Comparison of ENCODE assay signal across 7 mouse cellular contexts in genomic region chr13:53309661-53310160, GRCm38 (mm10). TPM values are rescaled to one million over a fixed set of nuclear protein-coding genes. Genes with fewer than 3 reads are reported as not detected.
A peak's percentile ranks its signal among the peaks of the same experiment; 100 is the strongest.
DNase-seq lines count a peak whose midpoint lies in the region; ATAC-seq and TF ChIP-seq lines count a peak whose summit lies in the region.

No protein-coding gene starts in this region.

- 2% methylated on average over 15 of the region's 15 CpGs for WGBS in lung, embryonic 14.5 days

- H3K27ac ChIP-seq in bone marrow macrophage, adult 2 months (ENCODE audit: insufficient read depth, low read depth, low read length): no peak overlapping the region
- peak overlapping the region; percentile 82 for H3K27ac ChIP-seq in lung, embryonic 14.5 days (ENCODE audit: low read depth)

- no peaks in the 10 kb centered on the region for H3K9me3 ChIP-seq in lung, embryonic 14.5 days (ENCODE audit: low read depth, low read length)

- peak; percentile 40 for DNase-seq in fibroblast of lung, adult 2 months (ENCODE audit: low read depth)
- peak; percentile 23 to 35 for DNase-seq in heart, postnatal 14 days
- peak; percentile 24 for DNase-seq in layer of hippocampus, adult 11-12 months (ENCODE audit: low spot score)
- peak; percentile 86 for DNase-seq in lung, embryonic 14.5 days
- peak; percentile 66 for DNase-seq in retina, postnatal 1 day
- no peak for DNase-seq in spleen, postnatal 14 days (ENCODE audit: low spot score in 2 of 2)

- H3K4me3 ChIP-seq in bone marrow macrophage, adult 2 months (ENCODE audit: insufficient read depth, low read length): 0 out of 2 replicates have a peak overlapping the region, but pooled peaks have one; percentile 21
- H3K4me3 ChIP-seq in lung, embryonic 14.5 days (ENCODE audit: low read depth, low read length): peak overlapping the region; percentile 16

- peak overlapping the region; percentile 59 for H3K4me2 ChIP-seq in lung, embryonic 14.5 days

- no peaks in the 10 kb centered on the region for H3K4me1 ChIP-seq in bone marrow macrophage, adult 2 months (ENCODE audit: control insufficient read depth, insufficient read depth, low read length)
- peaks cover 7% of the 10 kb centered on the region for H3K4me1 ChIP-seq in lung, embryonic 14.5 days (ENCODE audit: insufficient read depth)

- peak; percentile 89 for ATAC-seq in lung, embryonic 14.5 days (ENCODE audit: insufficient read depth)

- peak overlapping the region; percentile 19; the same call in 1 of the 2 replicates for H3K9ac ChIP-seq in lung, embryonic 14.5 days

- TF ChIP-seq CTCF in bone marrow macrophage, adult 2 months (IDR thresholded peaks at IDR 0.05; ENCODE audit: low read depth, low read length): no peak
- TF ChIP-seq CTCF in lung, embryonic 14.5 days (IDR thresholded peaks at IDR 0.05; ENCODE audit: low read depth): peak; percentile 14; the same call in 1 of the 2 replicates

- intact Hi-C loops in heart, postnatal 14 days (cut with DNase I): no loop called here

- H3K36me3 ChIP-seq in lung, embryonic 14.5 days (ENCODE audit: insufficient read depth): no peaks in the 10 kb centered on the region

- no peaks in the 10 kb centered on the region for H3K27me3 ChIP-seq in lung, embryonic 14.5 days (ENCODE audit: insufficient read depth, low read length)

- TF ChIP-seq POLR2A in bone marrow macrophage, adult 2 months (IDR thresholded peaks at IDR 0.05; ENCODE audit: borderline replicate concordance, low read depth, low read length): no peak

RNA-seq across cellular contexts. Expression of gene Ror2, which starts 23.8 kb away (rescaled TPM):
- polyA plus RNA-seq in bone marrow macrophage, adult 2 months (2012; ENCODE audit: insufficient read depth, insufficient read length, missing spikeins): not detected in 2 replicates
- 1 to 10 TPM; 3.3 to 3.5 TPM for total RNA-seq in heart, postnatal 14 days (2021)
- polyA plus RNA-seq in lung, embryonic 14.5 days (2014; fragmentation: Nextera tagmentation; extraction: Ambion mirVana): 16.2 and 18.2 TPM in 2 replicates

Comparison
In these comparisons a context has a peak if more than half of its experiments do, and no peak if none do; other contexts are left out.
1. DNase-seq: peak in fibroblast of lung, adult 2 months (single experiment), heart, postnatal 14 days (2 of 2), layer of hippocampus, adult 11-12 months (single experiment), lung, embryonic 14.5 days (single experiment) and retina, postnatal 1 day (single experiment); none in spleen, postnatal 14 days (0 of 2).
2. RNA of gene Ror2, which starts 23.8 kb away (polyA plus RNA-seq): 16.2 to 18.2 TPM in lung, embryonic 14.5 days; not detected in bone marrow macrophage, adult 2 months; every median in the first group is over 10 times any median in the second.